13 mouse cellular contexts compared by ENCODE assay signal in genomic region chr15:101163854-101164253, GRCm38 (mm10). TPM values are rescaled to one million over a fixed set of nuclear protein-coding genes. Genes with fewer than 3 reads are reported as not detected.
A peak's percentile ranks its signal among the peaks of the same experiment; 100 is the strongest.
DNase-seq lines count a peak whose midpoint lies in the region; ATAC-seq and TF ChIP-seq lines count a peak whose summit lies in the region.
"Had no signal": no experiment of that assay in that cellular context is flagged by ENCODE, and none has a peak within 500 bp of the region (broad histone marks: within the 10 kb centered on the region; RNA-seq: fewer than 3 reads in every experiment).

No protein-coding gene starts in this region.

- no peak for DNase-seq in hindbrain, postnatal 0 days (ENCODE audit: low spot score)
- DNase-seq in 3134 (ENCODE audit: extremely low read depth, insufficient read length, low spot score) (peak; percentile 39), MEL (ENCODE audit: low read depth, low spot score) (peak; percentile 72)
- no peak for DNase-seq in embryo, embryonic 10.5 days (ENCODE audit: low spot score)
- DNase-seq in embryo, embryonic 9.5 days (ENCODE audit: extremely low spot score) = no peak
- DNase-seq: cerebellum, adult 18-20 months; kidney, adult 11 months; layer of hippocampus, postnatal 36 days; right cerebral cortex, postnatal 25 days; thymus, postnatal 36 days had no signal

- no peak for TF ChIP-seq RAD21 in MEL (IDR thresholded peaks at IDR 0.05; ENCODE audit: low read depth, low read length)

- peak in 1 of 2 experiments; percentile 29; a peak in 1 of 4 replicates for TF ChIP-seq POLR2A in MEL (IDR thresholded peaks at IDR 0.05; ENCODE audit: control insufficient read depth in 1 of 2, insufficient read depth in 1 of 2, low read depth in 1 of 2, low read length in 2 of 2, poor library complexity in 1 of 2)

- H3K27me3 ChIP-seq in hindbrain, embryonic 13.5 days = peaks cover 16% of the 10 kb centered on the region; the same call in 1 of the 2 replicates
- H3K27me3 ChIP-seq in hindbrain, postnatal 0 days (ENCODE audit: insufficient read depth, low read length) = no peaks in the 10 kb centered on the region
- no peaks in the 10 kb centered on the region for H3K27me3 ChIP-seq in MEL (ENCODE audit: control insufficient read depth in 1 of 2, insufficient read depth in 2 of 2, low read length in 2 of 2)
- no peaks in the 10 kb centered on the region for H3K27me3 ChIP-seq in forebrain, embryonic 15.5 days

- no peak for ATAC-seq in hindbrain, embryonic 13.5 days (ENCODE audit: low FRiP score)
- ATAC-seq in hindbrain, postnatal 0 days = no peak
- 0 out of 2 replicates have a peak, but pooled peaks have one; percentile 8 for ATAC-seq in forebrain, embryonic 15.5 days (replicated peaks)
- no peak for ATAC-seq in granulocyte monocyte progenitor cell, adult 5-6 weeks (replicated peaks; ENCODE audit: poor library complexity, severe bottlenecking)

- peaks cover 45% of the 10 kb centered on the region for H3K4me1 ChIP-seq in hindbrain, embryonic 13.5 days (replicated peaks)
- peaks cover 17% of the 10 kb centered on the region; the same call in 1 of the 2 replicates for H3K4me1 ChIP-seq in hindbrain, postnatal 0 days (ENCODE audit: insufficient read depth, low read length)
- H3K4me1 ChIP-seq in MEL (ENCODE audit: control insufficient read depth in 1 of 2, insufficient read depth in 2 of 2, low read length in 2 of 2) = peaks cover 36 to 37% of the 10 kb centered on the region in 2 experiments
- H3K4me1 ChIP-seq in forebrain, embryonic 15.5 days = peaks cover 50% of the 10 kb centered on the region

- 64% methylated on average over 5 of the region's 5 CpGs for WGBS in hindbrain, embryonic 13.5 days
- 40% methylated on average over 5 of the region's 5 CpGs for WGBS in hindbrain, postnatal 0 days
- 36% methylated on average over 5 of the region's 5 CpGs for WGBS in forebrain, embryonic 15.5 days

- H3K4me2 ChIP-seq in hindbrain, embryonic 13.5 days = no peak overlapping the region
- H3K4me2 ChIP-seq in hindbrain, postnatal 0 days (ENCODE audit: low read depth, low read length) = no peak overlapping the region
- H3K4me2 ChIP-seq in forebrain, embryonic 15.5 days (replicated peaks) = no peak overlapping the region

- peak; percentile 73 to 83 for TF ChIP-seq EP300 in MEL (IDR thresholded peaks at IDR 0.05; ENCODE audit: low read depth in 1 of 2, low read length in 2 of 2)

- no peaks in the 10 kb centered on the region for H3K9me3 ChIP-seq in hindbrain, embryonic 13.5 days
- no peaks in the 10 kb centered on the region for H3K9me3 ChIP-seq in hindbrain, postnatal 0 days (ENCODE audit: low read length)
- no peaks in the 10 kb centered on the region for H3K9me3 ChIP-seq in MEL (replicated peaks; ENCODE audit: insufficient read depth, low read length)
- no peaks in the 10 kb centered on the region for H3K9me3 ChIP-seq in forebrain, embryonic 15.5 days

- H3K36me3 ChIP-seq in hindbrain, embryonic 13.5 days = no peaks in the 10 kb centered on the region
- no peaks in the 10 kb centered on the region for H3K36me3 ChIP-seq in hindbrain, postnatal 0 days (ENCODE audit: insufficient read depth, low read length)
- H3K36me3 ChIP-seq in MEL (ENCODE audit: control insufficient read depth in 1 of 2, insufficient read depth in 2 of 2, low read length in 2 of 2) = peaks cover 0 to 41% of the 10 kb centered on the region in 2 experiments; a peak in 2 of 4 replicates
- H3K36me3 ChIP-seq in forebrain, embryonic 15.5 days = no peaks in the 10 kb centered on the region

- no peak overlapping the region for H3K4me3 ChIP-seq in hindbrain, embryonic 13.5 days
- H3K4me3 ChIP-seq in hindbrain, postnatal 0 days (ENCODE audit: low read length) = no peak overlapping the region
- no peak overlapping the region; a peak in 1 of 4 replicates for H3K4me3 ChIP-seq in MEL (ENCODE audit: control insufficient read depth in 1 of 2, insufficient read depth in 1 of 2, low read depth in 2 of 2, low read length in 2 of 2)
- H3K4me3 ChIP-seq in forebrain, embryonic 15.5 days = no peak overlapping the region

- TF ChIP-seq CTCF in hindbrain, postnatal 0 days (IDR thresholded peaks at IDR 0.05; ENCODE audit: low read depth) = no peak
- no peak for TF ChIP-seq CTCF in MEL (IDR thresholded peaks at IDR 0.05 in 2 of 3, conservative IDR thresholded peaks at IDR 0.05 in 1 of 3; ENCODE audit: control insufficient read depth in 1 of 3, insufficient read depth in 1 of 3, low read depth in 2 of 3, low read length in 3 of 3, poor library complexity in 1 of 3, severe bottlenecking in 1 of 3)

- H3K79me2 ChIP-seq in MEL (ENCODE audit: control insufficient read depth, insufficient read depth, low read length, poor library complexity) = no peaks in the 10 kb centered on the region; the same call in 1 of the 2 replicates

- no peak overlapping the region for H3K9ac ChIP-seq in hindbrain, embryonic 13.5 days
- no peak overlapping the region for H3K9ac ChIP-seq in hindbrain, postnatal 0 days (replicated peaks; ENCODE audit: low read length)
- H3K9ac ChIP-seq in MEL (ENCODE audit: control insufficient read depth, low read depth, low read length, poor library complexity, severe bottlenecking) = peak overlapping the region; percentile 12
- no peak overlapping the region for H3K9ac ChIP-seq in forebrain, embryonic 15.5 days (replicated peaks)

- H3K27ac ChIP-seq in hindbrain, embryonic 13.5 days = peak overlapping the region; percentile 27; the same call in 1 of the 2 replicates
- H3K27ac ChIP-seq in hindbrain, postnatal 0 days = no peak overlapping the region
- peak overlapping the region; percentile 54 for H3K27ac ChIP-seq in MEL (ENCODE audit: control insufficient read depth, low read depth, low read length)
- H3K27ac ChIP-seq in forebrain, embryonic 15.5 days (replicated peaks) = peak overlapping the region; percentile 75

TF ChIP-seq in MEL, 35 proteins besides CTCF, POLR2A, EP300 and RAD21 (continues in another document):
- peak; percentile 35; the same call in 1 of the 2 replicates for TF ChIP-seq MAZ (IDR thresholded peaks at IDR 0.05; ENCODE audit: low read depth, low read length)
- peak; percentile 65; the same call in 1 of the 2 replicates for TF ChIP-seq ZMIZ1 (IDR thresholded peaks at IDR 0.05; ENCODE audit: low read depth, low read length)
- no peak; the same call in 1 of the 2 replicates for TF ChIP-seq MAX (IDR thresholded peaks at IDR 0.05; ENCODE audit: low read length)
- no peak for TF ChIP-seq KAT2A (conservative IDR thresholded peaks at IDR 0.05; ENCODE audit: low read depth, low read length)
- 0 out of 2 replicates have a peak, but pooled peaks have one; percentile 24 for TF ChIP-seq MYC (IDR thresholded peaks at IDR 0.05; ENCODE audit: low read depth, low read length)
- TF ChIP-seq RCOR1 (IDR thresholded peaks at IDR 0.05; ENCODE audit: low read depth, low read length) = no peak; the same call in none of the 2 replicates
- no peak for TF ChIP-seq SIN3A (IDR thresholded peaks at IDR 0.05; ENCODE audit: low read length)
- TF ChIP-seq ETS1 (IDR thresholded peaks at IDR 0.05; ENCODE audit: low read depth, low read length) = peak; percentile 24; the same call in 1 of the 2 replicates
- peak; percentile 65 for TF ChIP-seq TAL1 (IDR thresholded peaks at IDR 0.05; ENCODE audit: low read length)
- no peak for TF ChIP-seq CHD2 (IDR thresholded peaks at IDR 0.05; ENCODE audit: low read length)
- no peak for TF ChIP-seq BHLHE40 (IDR thresholded peaks at IDR 0.05; ENCODE audit: borderline replicate concordance, low read depth, low read length)
- TF ChIP-seq MYB (IDR thresholded peaks at IDR 0.05; ENCODE audit: low read depth, low read length) = peak; percentile 67
- TF ChIP-seq GATA1 (IDR thresholded peaks at IDR 0.05; ENCODE audit: low read depth, low read length) = peak; percentile 32; the same call in 1 of the 2 replicates
- TF ChIP-seq TBP (IDR thresholded peaks at IDR 0.05; ENCODE audit: low read depth, low read length) = peak; percentile 92

RNA-seq across cellular contexts. Expression of gene Acvr1b, which starts 10.0 kb away (rescaled TPM):
- polyA plus RNA-seq in hindbrain, embryonic 13.5 days (2015; fragmentation: Nextera tagmentation; extraction: Ambion mirVana) = 19.6 and 20.5 TPM in 2 replicates
- total RNA-seq in hindbrain, postnatal 0 days (2014; rRNA removed) = 74.5 and 86.2 TPM in 2 replicates
- polyA plus RNA-seq in hindbrain, postnatal 0 days (2015; fragmentation: Nextera tagmentation; extraction: Ambion mirVana) = 14.0 and 14.6 TPM in 2 replicates
- 9.7 and 10.4 TPM in 2 replicates for total RNA-seq in MEL (2012; rRNA removed)
- polyA plus RNA-seq in MEL (2012; ENCODE audit: insufficient read depth in 1 of 2, insufficient read length in 2 of 2, low read depth in 1 of 2, low replicate concordance in 2 of 2, missing spikeins in 1 of 2) = 10 to 100 TPM in 1 of 2 experiments, not detected in 1; 13.2 TPM
- 22.6 and 22.8 TPM in 2 replicates for polyA plus RNA-seq in forebrain, embryonic 15.5 days (2015; fragmentation: Nextera tagmentation; extraction: Ambion mirVana)
- 6.9 and 8.7 TPM in 2 replicates for total RNA-seq in granulocyte monocyte progenitor cell, adult 5-6 weeks (2014; fragmentation: Nextera tagmentation)
- total RNA-seq in granulocyte monocyte progenitor cell, adult 5-6 weeks (2017) = 6.9 and 9.9 TPM in 2 replicates

RNA-seq across cellular contexts. Expression of gene Acvrl1, which starts 35.5 kb away (rescaled TPM):
- polyA plus RNA-seq in hindbrain, embryonic 13.5 days (2015; fragmentation: Nextera tagmentation; extraction: Ambion mirVana) = 7.9 and 8.6 TPM in 2 replicates
- 16.8 and 21.6 TPM in 2 replicates for total RNA-seq in hindbrain, postnatal 0 days (2014; rRNA removed)
- 7.0 and 7.3 TPM in 2 replicates for polyA plus RNA-seq in hindbrain, postnatal 0 days (2015; fragmentation: Nextera tagmentation; extraction: Ambion mirVana)
- 0.08 TPM in 1 of 2 replicates, not detected in the other for total RNA-seq in MEL (2012; rRNA removed)
- polyA plus RNA-seq in MEL (2012; ENCODE audit: insufficient read depth in 1 of 2, insufficient read length in 2 of 2, low read depth in 1 of 2, low replicate concordance in 2 of 2, missing spikeins in 1 of 2) = under 1 TPM in 1 of 2 experiments, not detected in 1; 0.18 TPM
- 6.5 and 6.7 TPM in 2 replicates for polyA plus RNA-seq in forebrain, embryonic 15.5 days (2015; fragmentation: Nextera tagmentation; extraction: Ambion mirVana)
- total RNA-seq in granulocyte monocyte progenitor cell, adult 5-6 weeks (2014; fragmentation: Nextera tagmentation) = 0.30 TPM in 1 of 2 replicates, not detected in the other
- 0.73 and 2.7 TPM in 2 replicates for total RNA-seq in granulocyte monocyte progenitor cell, adult 5-6 weeks (2017)

RNA-seq across cellular contexts. Expression of gene Ankrd33, which starts 48.3 kb away (rescaled TPM):
- polyA plus RNA-seq in hindbrain, embryonic 13.5 days (2015; fragmentation: Nextera tagmentation; extraction: Ambion mirVana) = not detected in 2 replicates
- total RNA-seq in hindbrain, postnatal 0 days (2014; rRNA removed) = not detected in 2 replicates
- not detected in 2 replicates for polyA plus RNA-seq in hindbrain, postnatal 0 days (2015; fragmentation: Nextera tagmentation; extraction: Ambion mirVana)
- not detected in 2 replicates for total RNA-seq in MEL (2012; rRNA removed)
- polyA plus RNA-seq in MEL (2012; ENCODE audit: insufficient read depth in 1 of 2, insufficient read length in 2 of 2, low read depth in 1 of 2, low replicate concordance in 2 of 2, missing spikeins in 1 of 2) = not detected
- polyA plus RNA-seq in forebrain, embryonic 15.5 days (2015; fragmentation: Nextera tagmentation; extraction: Ambion mirVana) = not detected in 2 replicates
- not detected in 2 replicates for total RNA-seq in granulocyte monocyte progenitor cell, adult 5-6 weeks (2014; fragmentation: Nextera tagmentation)
- not detected in 2 replicates for total RNA-seq in granulocyte monocyte progenitor cell, adult 5-6 weeks (2017)
- total RNA-seq: layer of hippocampus, postnatal 36 days had no signal

Comparison
In these comparisons a context has a peak if more than half of its experiments do, and no peak if none do; other contexts are left out.
1. DNase-seq: peak in 3134 (single experiment) and MEL (single experiment); none in hindbrain, postnatal 0 days (single experiment), embryo, embryonic 10.5 days (single experiment) and embryo, embryonic 9.5 days (single experiment).